Mouse (Mus musculus): ENCODE results near the gene Phox2a. TPM values are rescaled to one million over a fixed set of nuclear protein-coding genes. Genes with fewer than 3 reads are reported as not detected.

The Phox2a gene
- polyA plus RNA-seq, 1 experiment from 2014 or later, result 1.5 TPM

DNA sequence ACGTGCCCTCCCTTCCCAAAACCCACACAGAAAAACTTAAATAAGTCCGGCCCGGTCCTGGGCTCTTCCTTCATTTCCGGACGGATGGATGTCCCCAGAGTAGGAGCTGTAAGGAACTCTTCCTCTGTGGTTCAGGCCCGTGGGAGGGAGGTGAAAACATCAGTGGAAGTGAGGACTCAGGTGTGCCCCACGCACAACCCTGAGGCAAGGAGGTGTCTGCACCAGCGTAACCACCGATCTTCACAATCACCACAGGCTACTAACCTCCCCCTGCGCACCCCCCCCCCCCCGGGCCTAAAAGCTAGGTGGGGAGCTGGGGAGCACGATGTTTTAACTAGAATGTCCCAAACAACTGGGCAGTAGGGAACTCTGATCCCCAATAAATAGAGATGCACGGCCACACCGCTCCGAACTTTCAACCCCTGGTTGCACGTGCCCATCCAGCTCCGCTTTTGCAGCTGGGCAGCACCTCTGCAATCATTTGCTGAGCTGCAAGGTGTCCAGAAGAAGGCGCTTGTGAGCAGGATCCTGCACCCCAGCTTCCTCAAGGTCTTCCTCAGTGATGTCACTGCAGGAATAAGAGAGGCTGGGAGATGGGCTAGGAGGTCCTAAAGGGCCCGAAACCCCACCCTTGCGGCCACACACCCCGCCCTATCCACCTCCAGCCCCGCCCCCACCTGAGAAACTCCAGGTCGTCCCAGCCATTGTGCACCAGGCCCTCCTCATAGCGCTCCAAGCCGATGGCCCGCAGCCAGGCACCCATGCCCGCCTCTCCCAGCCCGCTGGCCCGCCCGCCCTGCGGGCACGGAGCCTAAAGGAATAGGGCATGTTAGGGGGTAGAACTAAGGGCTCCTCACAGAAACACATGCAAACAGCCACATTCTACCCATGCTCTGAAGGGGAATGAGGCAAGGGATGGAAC is 5.0 kb downstream of the Phox2a start:
- Histone ChIP-seq H3K4me3 (ENCODE audit: low read depth, low read length) (no peak overlapping the region), H3K9me3 (ENCODE audit: control insufficient read depth, low read length) (no peaks in the 10 kb centered on the region), H3K27ac (replicated peaks; ENCODE audit: low read depth, low read length) (no peak overlapping the region), H3K4me1 (ENCODE audit: control insufficient read depth, insufficient read depth, low read length) (peaks cover 19% of the 10 kb centered on the region), H3K27me3 (replicated peaks; ENCODE audit: control insufficient read depth, insufficient read depth, low read length) (peaks cover 57% of the 10 kb centered on the region), H3K36me3 (ENCODE audit: control insufficient read depth, insufficient read depth, low read length) (peaks cover 53% of the 10 kb centered on the region), H3K9ac (ENCODE audit: low read depth, low read length) (0 out of 2 replicates have a peak overlapping the region, but pooled peaks have one; percentile 5), H3K4me2 (ENCODE audit: low read depth, low read length) (no peak overlapping the region)
- peak; percentile 23; the same call in 1 of the 2 replicates for ATAC-seq (ENCODE audit: low read depth)
- WGBS, result 36% methylated on average over 28 of the region's 32 CpGs
- peak; percentile 62 for DNase-seq (ENCODE audit: low spot score)

- Histone ChIP-seq H3K27ac (replicated peaks; ENCODE audit: low read depth, low read length) (no peak overlapping the region), H3K27me3 (replicated peaks; ENCODE audit: control insufficient read depth, insufficient read depth, low read length) (peaks cover 48% of the 10 kb centered on the region), H3K36me3 (ENCODE audit: control insufficient read depth, insufficient read depth, low read length) (peaks cover 62% of the 10 kb centered on the region), H3K4me2 (ENCODE audit: low read depth, low read length) (no peak overlapping the region), H3K4me1 (ENCODE audit: control insufficient read depth, insufficient read depth, low read length) (peaks cover 19% of the 10 kb centered on the region), H3K4me3 (ENCODE audit: low read depth, low read length) (no peak overlapping the region), H3K9ac (ENCODE audit: low read depth, low read length) (no peak overlapping the region), H3K9me3 (ENCODE audit: control insufficient read depth, low read length) (no peaks in the 10 kb centered on the region)
- DNase-seq (ENCODE audit: low spot score) (peak; percentile 42), ATAC-seq (ENCODE audit: low read depth) (peak; percentile 26; the same call in 1 of the 2 replicates)
- WGBS, result 77% methylated on average over 13 of the region's 18 CpGs
Measured at GRCm38 (mm10) chr7:101823758-101824630, 5.9 kb downstream of the Phox2a start.

DNA sequence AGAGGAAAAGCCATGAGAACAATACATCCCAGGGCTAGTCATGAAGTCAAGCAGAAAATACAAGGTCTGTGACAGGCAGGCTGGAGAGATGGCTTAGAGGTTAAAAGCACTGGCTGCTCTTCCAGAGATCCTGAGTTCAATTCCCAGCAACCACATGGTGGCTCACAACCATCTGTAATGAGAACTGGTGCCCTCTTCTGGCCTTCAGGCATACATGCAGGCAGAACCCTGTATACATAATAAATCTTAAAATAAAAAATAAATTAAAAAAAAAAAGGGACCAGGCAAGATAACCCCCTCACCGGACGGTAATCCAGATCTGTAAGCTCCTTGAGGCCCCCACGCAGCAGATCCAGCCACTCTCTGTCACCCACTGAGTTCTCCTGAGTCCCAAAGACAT is 12.3 kb downstream of the Phox2a start:
- H3K36me3 ChIP-seq (ENCODE audit: control insufficient read depth, insufficient read depth, low read length), result peaks cover 83% of the 10 kb centered on the region

DNA sequence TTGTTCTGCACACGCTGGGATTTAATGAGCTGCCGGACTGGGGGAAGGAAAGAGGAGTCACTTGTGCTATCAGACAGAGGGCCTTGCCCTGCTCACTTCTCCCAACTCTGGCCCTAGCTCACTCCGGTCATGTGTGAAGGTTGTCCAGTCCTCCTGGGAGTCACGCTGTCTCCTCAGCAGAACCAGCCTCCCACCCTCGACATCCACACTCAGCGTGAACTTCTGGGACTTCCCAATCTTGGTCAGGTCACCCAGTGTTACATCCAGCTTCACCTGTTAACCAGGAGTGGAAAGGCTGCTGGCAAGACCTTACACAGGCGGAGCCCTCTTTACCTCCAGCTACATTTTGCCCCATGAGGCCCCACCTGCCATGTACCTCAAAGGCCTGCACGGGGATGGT is 13.3 kb downstream of the Phox2a start:
- Histone ChIP-seq H3K27ac (replicated peaks; ENCODE audit: low read depth, low read length) (no peak overlapping the region), H3K27me3 (replicated peaks; ENCODE audit: control insufficient read depth, insufficient read depth, low read length) (no peaks in the 10 kb centered on the region), H3K9me3 (ENCODE audit: control insufficient read depth, low read length) (no peaks in the 10 kb centered on the region), H3K4me1 (ENCODE audit: control insufficient read depth, insufficient read depth, low read length) (peaks cover 18% of the 10 kb centered on the region), H3K9ac (ENCODE audit: low read depth, low read length) (no peak overlapping the region), H3K4me3 (ENCODE audit: low read depth, low read length) (no peak overlapping the region), H3K36me3 (ENCODE audit: control insufficient read depth, insufficient read depth, low read length) (peaks cover 72% of the 10 kb centered on the region), H3K4me2 (ENCODE audit: low read depth, low read length) (no peak overlapping the region)
- 90% methylated on average over 8 of the region's 8 CpGs for WGBS
- no peak for DNase-seq (ENCODE audit: low spot score)
- ATAC-seq (ENCODE audit: low read depth), result no peak

More for the DNA sequence above, 12.3 kb downstream of the Phox2a start:
- Histone ChIP-seq H3K9ac (ENCODE audit: low read depth, low read length) (no peak overlapping the region), H3K4me3 (ENCODE audit: low read depth, low read length) (no peak overlapping the region), H3K27me3 (replicated peaks; ENCODE audit: control insufficient read depth, insufficient read depth, low read length) (no peaks in the 10 kb centered on the region), H3K4me2 (ENCODE audit: low read depth, low read length) (no peak overlapping the region), H3K27ac (replicated peaks; ENCODE audit: low read depth, low read length) (no peak overlapping the region), H3K9me3 (ENCODE audit: control insufficient read depth, low read length) (no peaks in the 10 kb centered on the region), H3K4me1 (ENCODE audit: control insufficient read depth, insufficient read depth, low read length) (peaks cover 16% of the 10 kb centered on the region)
- ATAC-seq (ENCODE audit: low read depth), result no peak
- no peak for DNase-seq (ENCODE audit: low spot score)
- 96% methylated on average over 3 of the region's 3 CpGs for WGBS

DNA sequence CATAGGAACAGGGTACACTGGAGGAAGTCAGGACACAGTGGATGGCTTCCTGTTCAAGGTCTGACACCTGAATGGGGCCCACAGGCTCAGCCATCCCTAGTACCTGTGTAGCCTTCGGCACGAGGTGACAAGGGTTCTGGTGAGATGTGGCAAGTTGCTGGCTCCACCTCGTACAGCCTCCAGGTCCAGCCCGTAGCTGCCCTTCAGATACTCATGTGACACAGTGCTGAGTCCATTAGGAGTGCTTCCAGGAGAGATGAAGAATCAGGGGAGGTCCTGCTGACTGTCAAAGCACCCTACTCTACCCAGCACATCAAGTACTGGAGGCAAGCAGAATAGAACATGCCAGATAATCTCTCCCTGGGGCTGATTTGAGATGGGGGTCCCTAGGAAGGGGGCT is 14.3 kb downstream of the Phox2a start:
- DNase-seq (ENCODE audit: low spot score), result no peak
- 93% methylated on average over 4 of the region's 4 CpGs for WGBS
- Histone ChIP-seq H3K4me3 (ENCODE audit: low read depth, low read length) (no peak overlapping the region), H3K9ac (ENCODE audit: low read depth, low read length) (no peak overlapping the region), H3K27me3 (replicated peaks; ENCODE audit: control insufficient read depth, insufficient read depth, low read length) (no peaks in the 10 kb centered on the region), H3K9me3 (ENCODE audit: control insufficient read depth, low read length) (no peaks in the 10 kb centered on the region), H3K27ac (replicated peaks; ENCODE audit: low read depth, low read length) (no peak overlapping the region), H3K4me2 (ENCODE audit: low read depth, low read length) (no peak overlapping the region), H3K36me3 (ENCODE audit: control insufficient read depth, insufficient read depth, low read length) (peaks cover 63% of the 10 kb centered on the region), H3K4me1 (ENCODE audit: control insufficient read depth, insufficient read depth, low read length) (peaks cover 18% of the 10 kb centered on the region)
- ATAC-seq (ENCODE audit: low read depth), result no peak

- ATAC-seq (ENCODE audit: low read depth), result no peak
- Histone ChIP-seq H3K4me3 (ENCODE audit: low read depth, low read length) (no peak overlapping the region), H3K9me3 (ENCODE audit: control insufficient read depth, low read length) (no peaks in the 10 kb centered on the region), H3K27ac (replicated peaks; ENCODE audit: low read depth, low read length) (peak overlapping the region; percentile 18; the same call in 1 of the 2 replicates), H3K36me3 (ENCODE audit: control insufficient read depth, insufficient read depth, low read length) (peaks cover 53% of the 10 kb centered on the region), H3K4me1 (ENCODE audit: control insufficient read depth, insufficient read depth, low read length) (peaks cover 18% of the 10 kb centered on the region), H3K9ac (ENCODE audit: low read depth, low read length) (no peak overlapping the region), H3K27me3 (replicated peaks; ENCODE audit: control insufficient read depth, insufficient read depth, low read length) (no peaks in the 10 kb centered on the region), H3K4me2 (ENCODE audit: low read depth, low read length) (peak overlapping the region; percentile 84; the same call in 1 of the 2 replicates)
- no peak for DNase-seq (ENCODE audit: low spot score)
- WGBS, result 58% methylated on average over 5 of the region's 5 CpGs
Measured at GRCm38 (mm10) chr7:101833352-101833751, 15.2 kb downstream of the Phox2a start.

- peak overlapping the region; percentile 89; the same call in 1 of the 2 replicates for H3K9ac ChIP-seq (ENCODE audit: low read depth, low read length)
Measured at GRCm38 (mm10) chr7:101833916-101834584, 15.9 kb downstream of the Phox2a start.

GRCm38 (mm10) chr7:101834903-101835302 is 16.8 kb downstream of the Phox2a start:
- Histone ChIP-seq H3K36me3 (ENCODE audit: control insufficient read depth, insufficient read depth, low read length) (peaks cover 38% of the 10 kb centered on the region), H3K4me1 (ENCODE audit: control insufficient read depth, insufficient read depth, low read length) (peaks cover 18% of the 10 kb centered on the region), H3K27ac (replicated peaks; ENCODE audit: low read depth, low read length) (peak overlapping the region; percentile 46), H3K27me3 (replicated peaks; ENCODE audit: control insufficient read depth, insufficient read depth, low read length) (no peaks in the 10 kb centered on the region), H3K4me2 (ENCODE audit: low read depth, low read length) (peak overlapping the region; percentile 84), H3K9ac (ENCODE audit: low read depth, low read length) (0 out of 2 replicates have a peak overlapping the region, but pooled peaks have one; percentile 89), H3K4me3 (ENCODE audit: low read depth, low read length) (peak overlapping the region; percentile 87), H3K9me3 (ENCODE audit: control insufficient read depth, low read length) (no peaks in the 10 kb centered on the region)
- ATAC-seq (ENCODE audit: low read depth) (no peak), DNase-seq (ENCODE audit: low spot score) (no peak)
- WGBS, result 62% methylated on average over 3 of the region's 3 CpGs

More at GRCm38 (mm10) chr7:101833916-101834584, 15.9 kb downstream of the Phox2a start:
- H3K4me1 ChIP-seq (ENCODE audit: control insufficient read depth, insufficient read depth, low read length), result peaks cover 18% of the 10 kb centered on the region
- ATAC-seq (ENCODE audit: low read depth), result peak; percentile 13; the same call in 1 of the 2 replicates
- peak overlapping the region; percentile 46; the same call in 1 of the 2 replicates for H3K27ac ChIP-seq (replicated peaks; ENCODE audit: low read depth, low read length)
- H3K9me3 ChIP-seq (ENCODE audit: control insufficient read depth, low read length), result no peaks in the 10 kb centered on the region
- H3K4me3 ChIP-seq (ENCODE audit: low read depth, low read length), result peak overlapping the region; percentile 13; the same call in 1 of the 2 replicates
- DNase-seq (ENCODE audit: low spot score), result peak; percentile 81
- WGBS, result 45% methylated on average over 3 of the region's 3 CpGs
- H3K4me2 ChIP-seq (ENCODE audit: low read depth, low read length), result peak overlapping the region; percentile 84
- peaks cover 46% of the 10 kb centered on the region for H3K36me3 ChIP-seq (ENCODE audit: control insufficient read depth, insufficient read depth, low read length)
- no peaks in the 10 kb centered on the region for H3K27me3 ChIP-seq (replicated peaks; ENCODE audit: control insufficient read depth, insufficient read depth, low read length)
